Mouse (Mus musculus) induced T-regulatory cell, adult 2 months (primary cell): Measurements from ENCODE around the gene Acp6.
A peak's percentile ranks its signal among the peaks of the same experiment; 100 is the strongest.

Experiments used
- DNase-seq: peaks from one replicate; pipeline ENCODE4 v3.0.0-alpha.2; 2012; ENCODE audit warnings: low read depth

The Acp6 gene

GRCm38 (mm10) chr3:97196571-97196970 lies 38.0 kb downstream of the Acp6 start:
- DNase-seq = no peak

DNA sequence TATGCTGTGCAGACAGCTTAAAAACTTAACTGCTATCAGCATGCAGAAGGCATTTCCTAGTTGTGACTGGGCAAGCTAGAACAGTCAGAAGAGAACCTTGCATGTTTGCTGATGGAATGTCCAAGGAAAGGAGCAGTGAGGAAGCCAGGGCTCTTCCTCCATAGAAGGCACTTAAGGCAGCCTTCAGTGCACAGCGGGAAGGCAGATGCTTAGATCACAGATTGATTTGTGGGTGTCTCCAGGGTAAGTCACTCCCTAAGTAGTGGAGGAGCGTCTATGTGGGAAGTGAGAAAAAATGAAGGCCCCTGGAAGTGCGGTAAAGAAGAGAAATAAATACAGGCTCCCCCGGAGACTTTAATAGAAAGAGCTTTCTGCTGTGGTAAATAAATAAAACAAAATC lies 40.7 kb downstream of the Acp6 start:
- no peak for DNase-seq

DNA sequence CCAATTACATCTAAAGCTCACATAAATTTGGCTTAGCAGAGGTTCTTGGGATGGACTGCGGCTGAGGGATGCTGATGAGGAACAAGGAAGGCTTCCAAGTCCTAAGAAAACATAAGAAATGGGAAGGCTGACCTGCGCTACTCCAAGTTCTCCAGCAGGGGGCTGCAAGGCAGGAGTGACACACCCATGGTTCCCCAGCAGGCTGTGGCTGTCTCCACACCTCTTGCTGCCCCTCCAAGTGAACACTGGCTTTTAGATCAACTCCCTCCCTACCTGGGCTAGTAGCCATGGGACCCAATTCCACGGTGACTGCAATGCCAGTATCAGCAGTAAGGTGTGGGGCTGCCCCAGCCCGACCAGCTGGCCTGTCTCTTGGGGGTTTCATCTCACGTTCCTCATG lies 43.4 kb downstream of the Acp6 start:
- peak; percentile 67 for DNase-seq

- DNase-seq = no peak
Measured at GRCm38 (mm10) chr3:97203880-97204279, 45.3 kb downstream of the Acp6 start.

DNA sequence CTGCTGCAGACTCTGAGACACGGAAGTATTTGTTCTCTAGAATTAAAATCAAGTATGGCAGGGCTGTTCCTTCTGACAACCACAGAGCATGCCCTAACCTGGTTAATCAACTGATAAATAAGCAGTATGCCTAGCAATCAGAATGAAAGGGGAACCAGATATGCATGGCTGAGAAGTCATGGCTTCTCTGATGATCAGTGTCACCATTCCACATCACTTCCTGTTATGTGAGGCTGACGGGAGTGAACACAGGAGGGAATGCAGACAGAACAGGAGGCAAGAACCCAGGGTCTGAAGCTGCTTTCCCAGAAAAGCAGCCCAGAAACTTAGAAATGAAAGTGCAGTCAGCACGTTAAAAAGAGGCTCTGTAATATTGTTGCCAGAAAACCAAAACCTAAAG lies 47.9 kb downstream of the Acp6 start:
- no peak for DNase-seq

GRCm38 (mm10) chr3:97209351-97209750 lies 50.8 kb downstream of the Acp6 start:
- no peak for DNase-seq

- peak; percentile 72 for DNase-seq
Measured at GRCm38 (mm10) chr3:97211177-97211576, 52.6 kb downstream of the Acp6 start.

DNA sequence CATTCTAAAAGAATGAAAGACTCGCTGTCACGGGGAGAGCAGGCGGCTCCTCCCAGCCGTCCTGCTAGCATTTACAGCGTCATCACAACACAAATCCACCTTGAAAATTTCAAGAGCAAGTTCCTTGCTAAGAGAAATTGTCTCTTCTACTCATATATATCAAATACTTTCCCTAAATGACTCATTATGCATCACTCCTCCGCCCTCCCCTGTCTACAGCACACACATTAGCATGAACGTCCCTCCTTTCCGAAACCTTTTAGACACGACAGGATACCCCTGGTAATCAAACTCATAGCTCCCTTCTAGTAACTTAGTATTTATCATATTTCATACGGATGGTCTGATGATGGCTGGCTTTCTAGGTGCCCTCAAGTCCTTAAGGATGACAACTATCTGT lies 55.3 kb downstream of the Acp6 start:
- peak; percentile 28 for DNase-seq

- no peak for DNase-seq
Measured at GRCm38 (mm10) chr3:97214439-97214838, 55.9 kb downstream of the Acp6 start.

DNA sequence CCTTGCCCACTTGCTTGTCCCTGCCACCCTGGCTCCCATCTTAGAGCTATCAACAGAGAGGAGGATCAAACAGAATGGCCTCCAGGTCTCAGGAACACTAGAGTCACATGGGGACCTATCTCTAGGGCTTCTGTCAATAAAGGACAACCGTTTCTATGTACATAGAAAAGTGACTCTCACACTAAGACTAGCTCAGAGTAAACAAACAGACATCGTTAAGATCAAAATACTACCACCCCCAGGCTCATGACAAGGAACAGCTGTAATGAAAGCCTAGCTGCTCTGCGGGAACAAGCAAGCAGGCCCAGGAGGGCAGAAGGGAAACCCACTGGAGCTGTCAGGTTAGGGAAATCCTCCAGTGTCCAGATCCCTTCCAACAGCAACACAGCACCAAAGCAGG lies 56.9 kb downstream of the Acp6 start:
- no peak for DNase-seq

- DNase-seq = no peak
Measured at GRCm38 (mm10) chr3:97223261-97223660, 64.7 kb downstream of the Acp6 start.

GRCm38 (mm10) chr3:97225231-97225630 lies 66.7 kb downstream of the Acp6 start:
- DNase-seq = no peak

- no peak for DNase-seq
Measured at GRCm38 (mm10) chr3:97226719-97227118, 68.1 kb downstream of the Acp6 start.
